Mouse (Mus musculus): Measurements from ENCODE around the gene Txlnb.

- TF ChIP-seq CTCF (conservative IDR thresholded peaks at IDR 0.05; ENCODE audit: low read length) = no peak
- no peak for TF ChIP-seq POU5F1 (IDR thresholded peaks at IDR 0.05; ENCODE audit: borderline replicate concordance, low read length)
Measured at GRCm38 (mm10) chr10:17880724-17881123, 84.7 kb downstream of the Txlnb start.
